Mouse (Mus musculus): ENCODE measurements at regions not wholly inside any gene's neighbourhood (a gene's known extent, or its start where the extent isn't known, plus 50 kb on each side); places are given as distances from the start of the nearest gene placed in this dataset.

DNA sequence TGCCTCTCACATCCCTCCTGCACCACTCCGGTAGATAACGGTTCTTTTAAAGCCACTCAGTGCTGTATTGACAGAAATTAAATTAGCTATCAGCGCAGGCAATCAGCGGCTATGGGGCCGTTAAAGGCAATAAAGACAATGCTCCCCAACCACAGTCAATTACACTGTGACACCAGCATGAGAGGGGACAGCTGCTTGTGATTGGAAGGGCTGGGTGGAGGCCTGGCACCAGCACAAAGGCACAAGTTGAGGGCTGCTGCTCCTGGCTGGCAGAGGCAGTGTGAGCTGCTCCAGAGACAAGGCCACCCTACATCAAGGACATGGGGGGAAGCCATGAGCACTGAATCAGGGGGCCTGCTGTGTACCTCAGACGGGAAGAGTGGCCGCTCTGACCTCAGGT is 420.0 kb downstream of the Vrk1 start:
- DNase-seq, result no peak

DNA sequence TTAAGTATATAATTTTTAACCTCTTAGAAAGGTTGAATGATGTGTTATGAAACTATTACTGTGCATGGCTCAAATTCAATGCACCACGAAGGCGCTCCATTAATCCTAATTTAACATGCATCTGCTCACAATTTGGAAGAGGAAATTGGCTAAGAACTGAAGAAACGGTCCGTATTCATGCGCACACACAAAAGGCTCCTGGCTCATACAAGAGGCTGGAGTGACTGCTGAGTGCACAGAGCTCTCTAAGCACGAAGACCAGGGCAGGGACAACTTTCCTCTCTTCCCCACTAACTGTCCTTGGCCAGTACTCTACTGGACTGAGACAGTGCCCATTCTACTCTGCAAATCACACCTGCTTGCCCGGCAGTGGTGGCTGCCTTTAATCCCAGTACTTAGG is 435.1 kb downstream of the Vrk1 start:
- no peak for DNase-seq

DNA sequence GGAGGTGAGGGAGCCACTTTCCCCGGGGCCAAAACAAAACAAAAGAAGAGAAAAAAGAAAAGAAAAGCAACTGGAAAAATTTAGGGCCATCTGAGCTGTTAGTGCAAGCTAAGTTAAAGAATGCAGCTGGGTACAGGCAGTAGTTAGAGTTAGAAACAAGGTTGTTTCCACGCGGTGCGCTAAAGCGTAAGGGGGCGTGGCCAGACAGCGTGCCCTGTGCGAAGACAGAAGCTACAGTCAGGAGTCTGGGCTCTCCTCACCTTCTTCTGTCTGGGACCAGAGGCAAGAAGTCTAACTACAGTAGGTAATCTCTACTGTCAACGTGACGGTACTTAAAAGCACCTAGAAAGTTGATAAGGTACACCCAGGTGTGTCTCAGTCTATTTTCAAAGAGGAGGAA is 435.9 kb downstream of the Vrk1 start:
- no peak for DNase-seq

DNA sequence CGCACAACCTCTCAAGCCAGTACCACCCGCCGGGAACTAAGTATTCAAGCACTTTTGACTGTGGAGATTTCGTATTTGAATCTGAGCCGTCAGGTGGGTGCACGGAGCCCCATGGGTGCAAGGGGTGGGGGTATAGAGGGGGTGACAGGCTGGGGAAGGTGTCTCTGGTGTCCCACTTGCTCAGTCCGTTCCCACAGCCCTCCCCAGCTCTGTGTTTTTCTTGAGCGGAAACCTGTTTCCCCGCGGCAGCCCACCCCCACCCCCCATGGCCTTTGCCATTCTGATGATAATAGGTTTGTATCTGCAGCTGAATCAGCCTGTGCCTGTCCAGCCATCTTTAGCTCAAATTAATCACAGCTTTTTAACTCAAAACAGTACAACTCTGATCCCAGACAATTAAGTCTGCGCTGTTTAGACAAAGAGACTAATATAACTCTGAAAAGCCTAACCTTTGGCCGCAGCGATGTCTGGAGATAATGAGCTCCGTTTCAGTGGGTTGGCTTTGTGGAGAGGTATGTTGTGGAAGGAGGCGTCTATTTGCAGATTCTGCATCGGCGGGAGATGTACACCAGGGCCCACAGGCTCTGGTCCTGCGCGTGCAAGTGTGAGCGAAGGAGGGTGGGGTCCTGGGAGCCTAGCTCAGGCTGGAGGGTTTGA is 437.0 kb downstream of the Vrk1 start:
- DNase-seq, result no peak

DNA sequence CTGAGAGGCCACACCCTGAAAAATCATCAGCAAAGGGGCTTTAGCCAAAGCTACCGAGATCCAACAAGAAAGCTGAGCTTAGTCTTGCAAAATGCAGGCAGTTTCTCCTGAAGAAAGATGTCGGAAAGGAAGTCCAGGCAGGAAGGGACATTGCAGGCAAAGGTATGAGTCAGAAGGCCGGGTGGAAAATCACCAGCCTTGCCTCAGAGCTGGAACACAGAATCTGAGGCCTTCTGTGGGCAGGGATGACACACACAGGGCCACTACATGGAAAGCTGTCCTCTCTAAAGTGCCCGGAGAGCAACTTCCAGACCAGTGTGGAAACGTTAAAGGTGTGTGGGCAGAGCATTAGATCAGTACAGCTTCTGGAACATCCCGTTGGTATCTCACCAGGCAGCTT is 438.5 kb downstream of the Vrk1 start:
- DNase-seq, result no peak

DNA sequence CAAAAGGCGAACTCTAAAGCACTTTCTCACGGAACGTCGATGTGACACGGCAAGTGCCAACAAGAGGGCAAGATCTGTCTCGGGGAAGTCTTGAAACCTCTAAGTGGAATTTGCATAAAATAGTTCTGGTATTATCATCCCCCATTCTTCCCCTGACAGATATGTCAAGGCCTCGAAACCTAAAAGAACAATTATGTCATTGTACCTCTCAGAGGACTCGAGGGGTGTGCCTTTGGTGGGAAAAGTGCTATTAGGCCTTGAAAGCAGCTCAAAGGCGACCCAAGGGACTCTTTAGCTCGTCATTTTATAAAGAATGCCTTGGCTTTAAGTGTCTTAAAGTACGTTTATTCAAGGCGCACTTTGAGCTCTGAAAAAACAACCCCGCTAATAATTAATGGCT is 443.5 kb downstream of the Vrk1 start:
- DNase-seq, result no peak

DNA sequence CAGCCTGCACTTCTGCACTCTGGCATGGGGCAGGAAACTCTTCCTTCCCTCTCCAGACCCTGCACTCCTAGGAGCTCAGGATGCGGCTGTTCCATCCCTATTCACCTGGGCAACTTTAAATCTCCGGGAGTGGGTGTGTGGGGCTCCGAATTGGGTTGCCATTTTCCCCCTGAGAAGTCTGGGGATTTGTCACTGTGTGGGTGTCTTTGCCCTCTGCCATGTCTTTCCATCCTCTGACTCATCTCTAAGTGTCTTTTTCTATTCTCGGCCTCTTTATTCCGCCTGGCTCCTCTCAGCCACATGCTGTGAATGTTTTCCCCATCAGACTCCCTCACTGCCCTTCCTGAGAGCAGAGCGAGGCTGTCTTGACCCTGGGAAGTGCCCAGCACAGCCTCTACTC is 448.2 kb downstream of the Vrk1 start:
- DNase-seq, result no peak

DNA sequence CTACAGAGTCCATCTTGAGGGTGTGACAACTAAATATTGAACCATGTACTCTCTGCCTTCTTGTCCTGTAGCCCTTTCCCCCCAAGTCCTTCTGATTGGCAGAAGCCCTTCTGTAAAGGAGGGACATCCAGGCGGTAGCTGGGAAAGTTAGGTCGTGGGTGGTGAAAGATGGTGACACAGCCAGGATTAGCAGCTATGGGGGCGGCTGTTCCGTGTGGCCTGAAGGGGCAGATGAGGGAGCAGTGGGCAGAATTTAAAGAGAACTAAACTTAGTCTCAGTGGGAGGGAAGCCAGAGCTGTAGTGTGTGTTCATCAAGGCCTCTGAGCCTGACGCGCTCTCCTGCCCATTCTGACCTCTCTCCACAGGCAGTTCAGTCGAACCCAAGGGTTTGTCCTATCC is 450.6 kb downstream of the Vrk1 start:
- no peak for DNase-seq

DNA sequence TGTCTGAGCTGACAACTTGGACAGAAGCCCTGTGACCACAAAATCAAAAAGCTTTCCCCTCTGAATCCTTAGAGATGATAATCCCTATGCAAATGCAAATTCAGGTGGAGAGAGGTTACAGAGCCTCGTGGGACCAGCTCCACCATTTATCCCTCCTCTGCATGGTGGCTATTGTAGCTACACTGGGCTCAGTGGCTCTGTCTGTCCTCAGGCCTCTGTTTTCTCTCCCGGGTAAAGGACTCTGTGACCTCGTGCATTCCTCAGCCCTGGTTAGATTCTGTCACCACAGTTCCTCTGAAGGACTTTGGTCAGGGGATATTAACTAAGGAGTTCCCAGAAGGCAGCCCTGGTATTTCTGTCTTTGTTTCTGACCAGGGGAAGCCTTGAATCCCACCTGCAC is 452.3 kb downstream of the Vrk1 start:
- no peak for DNase-seq

DNA sequence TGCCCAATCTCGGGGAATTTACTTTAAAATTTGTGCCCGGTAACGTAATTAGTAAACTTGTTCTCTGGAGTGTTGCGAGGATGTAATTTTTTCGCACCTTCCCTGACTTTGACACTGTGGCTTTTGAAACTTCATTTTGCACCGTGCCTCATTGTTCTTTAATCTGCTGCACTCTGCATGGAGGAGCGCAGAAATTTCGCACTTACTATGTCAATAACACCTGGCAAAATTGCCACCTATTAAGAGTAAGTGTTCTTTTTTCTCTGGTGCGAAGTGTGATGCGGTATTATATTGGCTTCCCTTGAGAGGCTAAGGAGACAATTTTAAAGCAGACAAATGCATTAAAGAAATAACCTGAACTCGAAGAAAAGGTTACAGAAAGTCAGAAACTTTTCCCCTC is 454.7 kb downstream of the Vrk1 start:
- DNase-seq, result no peak

DNA sequence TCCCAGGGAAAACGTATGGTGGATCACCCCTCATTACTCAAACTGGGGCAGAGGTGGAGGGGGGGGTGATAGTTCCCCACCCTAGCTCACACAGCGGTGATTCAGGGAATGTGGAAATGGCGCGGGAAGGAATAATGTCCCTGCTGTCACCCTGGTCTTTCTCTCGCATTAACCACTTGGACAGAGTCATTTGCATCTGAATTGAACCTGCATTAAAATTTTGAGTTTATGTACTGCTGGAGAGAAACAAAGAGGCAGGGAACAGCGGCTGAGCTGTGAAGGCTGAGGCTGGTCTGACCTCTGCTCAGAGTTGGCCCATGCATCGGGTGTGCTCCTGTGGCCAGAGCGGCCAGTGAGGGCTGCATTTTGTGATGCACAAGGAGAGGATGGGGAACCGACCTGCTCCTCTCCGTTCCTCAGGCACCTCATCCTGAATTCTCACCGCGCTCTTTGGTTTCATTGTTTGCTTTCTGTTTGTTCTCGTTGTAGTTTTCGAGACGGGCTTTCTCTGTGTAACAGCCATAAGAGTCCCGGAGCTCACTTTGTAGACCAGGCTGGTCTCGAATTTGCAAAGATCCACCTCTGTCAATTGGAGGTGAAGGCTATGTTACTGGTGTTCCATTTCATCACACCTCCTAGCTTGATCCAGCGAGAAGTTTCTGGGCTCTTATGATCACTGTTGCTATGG is 458.3 kb downstream of the Vrk1 start:
- no peak for DNase-seq

DNA sequence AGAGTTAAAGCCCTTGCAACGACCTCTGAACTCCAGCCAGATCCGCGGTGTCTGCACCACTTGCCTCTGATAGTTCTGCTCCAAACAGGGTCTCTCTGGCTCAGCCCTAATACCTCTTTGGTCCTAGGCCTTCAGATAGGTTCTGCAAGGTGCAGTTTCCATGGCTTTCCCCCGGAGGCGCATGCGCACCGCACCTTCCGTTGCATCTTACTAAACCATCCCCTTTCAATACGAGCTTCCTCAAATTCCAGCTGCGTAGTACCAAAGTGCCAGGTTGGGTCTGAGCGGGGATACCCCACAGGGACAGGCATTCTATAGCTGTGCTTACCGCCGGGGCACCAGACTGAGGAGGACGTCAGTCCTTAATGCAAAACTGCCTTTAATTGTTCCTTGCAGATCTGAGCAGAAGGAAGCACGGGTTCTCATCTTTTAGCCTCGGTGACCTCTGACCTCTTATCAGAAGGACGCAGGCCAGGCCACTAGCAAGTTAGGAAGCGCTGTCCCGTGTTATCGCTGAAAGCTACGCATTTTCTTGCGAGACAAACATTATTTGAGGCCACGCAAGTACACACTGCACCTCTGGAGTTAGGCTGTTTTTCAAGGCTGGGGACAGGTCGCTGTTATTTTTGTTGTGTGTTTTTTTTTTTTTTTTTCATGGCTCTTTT is 464.6 kb downstream of the Vrk1 start:
- no peak for DNase-seq

DNA sequence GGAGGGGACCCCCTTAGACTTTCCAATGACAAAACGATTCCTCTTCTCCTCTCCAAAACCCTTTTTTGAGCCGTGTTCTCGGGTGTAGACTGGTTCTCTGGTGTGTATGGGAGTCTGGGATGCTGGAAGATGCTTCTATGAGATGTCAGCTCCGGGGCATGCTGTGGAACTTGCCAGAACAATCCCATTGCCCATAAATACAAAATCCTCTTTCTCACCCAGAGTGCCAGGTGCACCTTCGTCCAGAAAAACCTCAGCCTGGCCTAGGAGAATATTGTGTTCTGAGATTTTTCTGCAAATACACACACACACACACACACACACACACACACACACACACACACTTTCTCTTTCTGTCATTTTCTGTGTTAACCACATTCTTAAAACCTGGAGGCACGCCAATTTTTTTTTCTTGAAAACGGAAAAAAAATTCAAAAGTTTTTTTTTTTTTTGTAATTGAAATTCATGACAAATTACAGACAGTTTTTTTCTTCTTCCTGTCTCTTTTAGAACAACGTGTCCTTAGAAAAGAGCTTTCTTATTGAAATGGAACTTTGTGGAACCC is 465.5 kb downstream of the Vrk1 start:
- no peak for DNase-seq

DNA sequence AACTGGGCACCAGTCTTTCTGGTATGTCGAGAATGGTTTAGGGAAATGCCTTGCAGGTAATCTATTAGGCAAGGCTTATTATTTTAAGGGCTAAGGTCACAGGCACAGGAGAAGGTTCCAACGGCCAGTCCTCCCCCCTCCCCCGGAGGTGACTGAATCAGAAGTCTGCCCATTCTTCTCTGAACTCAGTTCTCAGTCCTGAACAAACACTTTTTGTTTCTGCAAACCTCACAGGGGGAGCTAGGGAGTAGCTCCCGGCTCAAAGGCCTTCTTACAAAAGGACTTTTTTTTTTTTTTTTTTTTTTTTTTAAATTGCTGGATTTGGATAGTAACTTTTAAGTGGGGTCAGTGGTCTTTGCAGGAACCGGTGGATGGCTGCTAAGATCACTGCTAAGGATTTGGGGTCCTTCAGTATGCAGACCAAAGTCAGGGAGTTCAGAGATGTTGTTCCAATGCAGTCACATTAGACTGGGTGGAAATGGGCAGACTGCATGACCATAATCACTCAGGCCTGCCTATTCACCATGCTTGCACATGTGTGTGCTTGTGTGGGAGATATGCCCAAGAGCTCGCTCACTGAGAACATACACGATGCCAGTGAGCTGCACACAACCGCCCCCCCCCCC is 467.1 kb downstream of the Vrk1 start:
- DNase-seq, result no peak

DNA sequence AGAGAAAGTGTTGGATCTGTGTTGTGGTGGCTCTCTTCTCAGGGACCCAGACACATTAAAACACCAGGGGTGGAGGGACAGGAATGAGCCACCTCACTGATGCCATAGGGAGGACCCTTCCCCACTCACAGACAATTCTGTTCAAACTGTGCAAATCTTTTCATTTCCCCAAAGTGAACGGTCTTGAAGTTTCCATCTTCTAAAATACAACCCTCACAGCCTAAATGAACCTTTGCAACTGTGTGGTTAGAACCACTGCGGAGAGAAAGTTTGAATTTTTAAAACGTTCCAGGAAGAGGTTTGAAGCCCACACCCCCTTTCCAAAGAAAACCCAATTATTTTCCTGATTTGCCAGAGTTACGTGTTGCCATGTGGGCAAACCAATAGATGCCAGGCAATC is 467.7 kb downstream of the Vrk1 start:
- no peak for DNase-seq

DNA sequence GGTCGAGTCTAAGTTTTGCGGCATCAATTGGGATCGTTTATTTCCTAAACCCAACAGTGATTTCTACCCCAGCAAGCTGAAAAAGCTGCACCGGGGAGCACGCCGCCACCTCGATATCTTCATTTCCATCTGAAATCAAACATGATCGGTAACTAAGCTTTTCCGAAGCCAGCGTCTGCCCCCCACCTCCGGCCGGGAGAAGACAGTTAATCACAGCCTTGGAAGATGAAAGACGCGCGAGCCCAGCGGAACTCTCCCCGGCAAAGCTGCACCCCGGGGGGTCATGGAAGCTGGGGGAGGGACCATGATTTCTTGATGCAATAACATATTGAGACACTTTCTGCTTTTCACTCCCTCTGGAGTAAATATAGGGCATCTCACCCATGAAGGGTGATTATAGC is 468.4 kb downstream of the Vrk1 start:
- DNase-seq, result no peak

DNA sequence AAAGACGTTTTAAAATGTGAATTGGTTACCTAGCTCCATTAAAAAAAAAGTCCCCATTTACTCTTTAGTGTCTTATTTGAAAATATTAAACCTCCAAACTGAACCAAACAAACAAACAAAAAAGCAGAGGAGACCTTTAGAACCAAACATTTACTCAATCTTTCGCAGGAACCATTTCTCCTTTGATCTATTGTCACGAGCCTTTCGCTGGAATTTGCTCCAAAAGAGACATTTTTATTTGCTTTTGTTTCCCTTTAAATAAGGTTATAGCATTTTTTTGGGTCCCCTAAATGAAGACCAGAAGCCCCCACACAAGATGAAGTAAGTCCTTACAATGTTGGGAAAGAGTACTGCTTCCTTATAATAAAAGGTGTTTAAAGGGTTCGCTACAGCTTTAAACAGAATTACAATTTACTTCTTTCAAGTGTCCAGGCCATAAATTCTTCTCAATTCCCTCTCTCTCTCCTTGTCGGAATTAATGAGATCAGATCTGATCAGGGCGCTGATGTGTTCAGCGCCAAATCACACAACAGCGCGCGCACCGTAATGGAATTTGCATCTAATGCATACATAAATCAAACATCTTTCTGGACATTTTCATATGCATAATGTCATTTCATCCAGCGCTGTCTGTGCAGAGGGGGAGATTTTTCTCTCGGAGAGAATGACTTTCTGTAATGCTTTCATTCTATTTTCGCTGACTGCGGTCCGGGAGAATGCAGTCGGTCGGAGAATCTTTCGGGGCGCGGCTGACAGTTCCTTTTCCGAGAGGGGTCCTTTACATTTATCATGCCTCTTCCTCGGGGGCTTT is 469.2 kb downstream of the Vrk1 start:
- no peak for DNase-seq

DNA sequence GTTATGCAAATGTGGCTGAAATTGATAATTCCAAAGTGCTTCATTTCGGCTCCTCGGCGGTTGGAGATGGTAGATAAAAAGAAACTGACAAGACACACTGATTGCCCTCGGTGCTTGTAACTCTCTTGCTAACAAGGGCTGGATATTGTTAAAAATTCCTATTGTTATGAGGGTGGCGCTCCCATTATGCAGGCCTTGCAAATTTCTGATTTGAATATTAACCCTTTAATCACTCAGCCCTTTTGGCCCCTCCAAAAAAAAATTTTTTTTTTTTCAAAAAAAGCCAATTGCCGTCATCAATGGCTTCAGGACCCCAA is 469.8 kb downstream of the Vrk1 start:
- DNase-seq, result no peak

DNA sequence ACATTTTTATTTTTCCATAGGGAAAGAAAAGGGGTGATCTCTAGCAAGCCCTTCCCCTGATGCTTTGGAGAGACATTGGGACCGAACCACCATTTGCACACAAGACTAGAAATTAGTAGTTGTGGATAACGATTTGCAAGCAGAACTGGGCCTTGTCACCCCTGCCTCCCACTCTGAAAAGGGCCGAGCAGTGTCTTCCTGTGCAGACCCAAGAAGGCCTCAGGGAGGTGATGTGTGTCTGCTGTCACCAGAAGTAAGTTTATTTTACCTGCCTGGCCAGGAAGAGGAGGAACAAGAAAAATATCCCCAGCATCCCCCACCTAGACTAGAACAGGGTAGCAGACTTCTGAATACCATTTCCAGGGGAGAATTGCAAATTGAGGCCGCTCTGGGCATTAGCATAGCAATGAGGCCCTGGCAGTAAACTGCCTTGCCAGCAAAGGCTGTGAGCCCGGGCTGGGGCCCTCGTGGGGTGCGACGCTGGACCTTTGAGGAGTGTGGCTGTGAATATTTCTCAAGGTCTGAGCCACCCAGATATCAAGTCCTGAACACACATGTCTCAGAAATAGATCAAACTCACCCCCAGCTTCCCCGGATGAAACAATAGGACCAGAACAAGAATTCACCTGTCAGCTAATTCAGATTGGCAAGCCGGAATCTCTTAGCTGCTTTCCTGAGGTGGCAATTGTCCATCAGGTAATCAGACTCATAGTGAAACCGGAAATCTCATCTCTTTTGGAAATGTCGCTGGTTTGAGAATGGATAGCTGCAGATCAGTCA is 470.4 kb downstream of the Vrk1 start:
- no peak for DNase-seq

DNA sequence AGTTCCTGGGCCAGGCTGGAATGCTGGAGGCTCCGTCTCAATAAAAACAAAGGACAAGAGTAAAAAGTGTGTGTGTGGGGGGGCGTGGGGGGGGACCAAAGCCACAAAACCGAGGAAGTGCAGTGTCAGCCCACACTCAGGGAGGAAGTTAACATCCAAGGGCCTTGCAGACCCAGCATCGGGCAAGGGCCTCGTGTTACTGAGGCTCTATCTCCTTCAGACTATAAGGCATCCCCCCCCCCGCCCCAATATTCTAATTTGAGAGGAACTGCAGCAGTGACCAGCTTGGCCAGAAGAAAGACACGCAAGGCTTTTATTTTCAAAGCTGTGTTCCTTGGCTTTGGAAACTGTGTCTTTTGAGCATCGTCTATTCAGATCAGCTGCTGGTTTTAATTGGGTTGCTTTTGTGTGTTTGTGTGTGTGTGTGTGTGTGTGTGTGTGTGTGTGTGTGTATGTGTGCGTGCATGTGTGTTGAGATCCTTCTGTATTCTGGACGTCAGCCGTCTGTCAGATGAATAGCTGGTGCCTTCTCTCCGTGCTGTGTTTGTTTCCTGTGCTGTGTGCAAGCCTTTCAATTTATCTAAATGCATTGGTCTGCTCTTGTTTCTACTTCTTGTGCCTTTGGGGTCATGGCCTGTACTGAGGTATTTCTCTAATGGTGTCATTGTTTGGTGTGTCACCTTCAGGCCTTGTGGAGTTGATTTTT is 491.7 kb downstream of the Vrk1 start:
- no peak for DNase-seq

DNA sequence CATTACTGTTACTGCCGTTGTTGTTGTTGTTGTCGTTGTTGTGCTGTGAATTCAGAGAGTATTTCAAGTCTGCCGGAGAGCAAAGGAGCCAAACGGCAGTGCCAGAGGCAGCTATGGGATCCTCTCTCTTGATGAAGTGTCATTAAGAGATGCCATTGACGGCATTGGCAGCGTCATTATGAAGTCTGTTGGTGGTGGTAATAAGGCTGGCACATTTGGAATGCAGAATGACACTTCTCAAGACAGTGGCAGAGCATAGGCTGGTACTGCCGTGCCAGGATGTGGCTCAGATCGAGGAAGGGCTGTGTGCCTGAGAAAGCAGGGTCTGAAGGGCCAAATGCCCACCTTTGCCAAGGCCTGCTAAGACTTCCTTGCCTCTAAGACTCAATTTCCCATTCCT is 494.3 kb downstream of the Vrk1 start:
- DNase-seq, result no peak

DNA sequence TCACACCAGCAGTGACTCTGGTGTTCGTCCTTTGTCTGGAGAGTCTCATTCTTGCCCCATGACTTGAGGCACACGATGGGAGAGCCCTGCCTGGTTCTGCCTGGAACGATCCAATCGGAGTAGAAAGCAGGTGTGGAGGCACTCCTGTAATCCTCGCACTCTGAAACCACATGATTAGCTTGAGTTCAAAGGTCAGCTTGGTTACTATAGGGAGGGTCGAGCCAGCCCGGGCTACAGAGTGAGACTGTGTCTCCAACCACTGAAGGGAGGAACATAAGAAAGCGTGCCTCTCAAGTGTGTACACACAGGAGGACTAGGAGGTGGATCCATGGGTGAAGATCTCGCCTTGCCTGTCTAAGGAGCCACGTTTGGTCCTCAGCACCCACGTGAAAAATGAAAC is 504.0 kb downstream of the Vrk1 start:
- DNase-seq, result no peak
